Mouse (Mus musculus) spleen, postnatal 4 days (tissue): ENCODE results near the gene Fas.

Experiments
- DNase-seq, 2 experiments: peaks; one replicate each; pipeline ENCODE4 v3.0.0; 2022; ENCODE audit warnings: low spot score in 2 of 2

The Fas gene

DNA sequence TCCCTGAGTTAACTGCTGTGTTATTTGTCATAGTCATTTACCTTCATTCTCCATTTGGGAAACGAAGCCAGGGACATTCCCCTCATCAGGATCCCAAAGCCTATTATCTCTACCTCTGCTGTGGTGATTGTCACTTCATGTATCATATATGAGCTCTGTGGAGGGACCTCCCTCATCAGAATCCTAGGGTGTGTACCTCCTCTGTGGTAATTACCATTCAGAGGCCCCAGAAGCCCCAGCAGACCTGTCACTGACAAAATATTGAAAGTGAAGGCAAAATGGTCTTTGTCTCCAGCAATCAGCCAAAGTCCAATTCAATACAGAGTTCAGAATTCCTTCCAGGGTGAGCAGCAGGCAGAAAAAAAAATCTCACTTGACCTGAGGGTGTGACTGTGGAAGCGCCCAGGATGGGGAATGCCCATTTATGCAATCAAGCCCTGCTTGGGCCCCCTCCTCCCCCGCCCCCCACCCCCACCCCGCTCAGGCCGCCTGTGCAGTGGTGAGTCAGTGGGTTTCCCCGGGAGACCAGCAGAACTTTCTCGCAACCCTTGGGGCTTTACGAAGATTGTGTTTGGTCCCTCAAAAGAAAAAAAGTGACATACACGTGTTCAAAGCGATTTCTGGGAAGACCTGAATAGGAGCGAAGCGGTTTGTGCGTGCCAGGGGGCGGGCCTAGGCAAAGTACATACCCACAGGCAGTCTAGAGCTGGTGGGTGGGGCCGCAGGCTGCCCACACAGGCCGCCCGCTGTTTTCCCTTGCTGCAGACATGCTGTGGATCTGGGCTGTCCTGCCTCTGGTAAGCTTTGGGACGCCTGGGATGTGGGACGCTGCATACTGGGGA lies at the start of gene Fas:
Gene Fas, plus strand, starts transcription at position 719 of the 842 bp plus-strand sequence.
- DNase-seq = peak; percentile 52 to 78

DNA sequence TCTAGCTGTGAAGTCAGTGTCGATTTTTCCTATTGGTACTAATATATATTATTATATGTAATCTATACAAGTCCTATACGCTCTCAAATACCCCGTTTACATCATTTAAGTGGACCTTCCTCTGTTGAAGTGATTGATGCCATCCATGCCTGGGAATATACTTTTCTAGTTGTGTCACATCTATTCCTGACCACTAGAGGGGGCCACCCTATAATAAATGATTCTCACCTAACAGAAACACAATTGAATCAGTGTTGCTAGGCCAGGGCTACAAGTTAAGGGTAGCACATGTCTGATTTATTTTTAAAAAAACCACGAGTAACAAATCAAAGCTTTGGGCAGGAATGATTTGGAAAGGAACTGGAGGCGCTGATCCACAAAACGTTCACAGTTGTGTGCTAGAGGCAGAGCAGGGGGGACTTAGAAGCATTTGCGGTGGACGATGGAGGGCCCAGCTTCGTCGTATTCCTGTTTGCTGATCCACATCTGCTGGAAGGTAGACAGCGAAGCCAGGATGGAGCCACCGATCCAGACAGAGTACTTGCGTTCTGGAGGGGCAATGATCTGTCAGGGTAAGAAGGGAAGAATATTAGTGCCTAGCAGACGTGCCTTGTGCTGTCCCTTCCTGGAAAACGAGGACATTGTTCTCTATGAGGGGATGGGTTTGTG lies 49.1 kb upstream of the Fas start:
- no peak for DNase-seq

DNA sequence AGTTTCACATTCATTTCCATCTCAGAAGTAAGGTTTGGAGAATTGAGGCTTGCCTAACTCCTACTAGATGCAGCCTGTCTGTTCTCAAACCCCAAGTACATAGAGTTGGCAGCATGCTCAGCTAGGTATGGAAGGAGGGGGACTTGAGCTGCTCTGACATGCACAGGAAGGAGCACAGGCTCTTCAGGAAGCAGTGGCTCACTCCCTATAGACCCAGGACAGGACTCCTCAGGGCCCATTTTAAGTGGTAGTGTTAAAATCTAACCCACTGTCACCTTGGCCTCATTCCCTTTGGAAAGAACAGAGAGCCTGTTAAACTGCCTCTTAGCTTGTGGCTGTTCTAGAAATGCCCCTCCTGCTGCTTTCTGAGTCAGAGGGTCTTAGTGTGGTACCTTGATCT lies 47.5 kb upstream of the Fas start:
- no peak for DNase-seq

DNA sequence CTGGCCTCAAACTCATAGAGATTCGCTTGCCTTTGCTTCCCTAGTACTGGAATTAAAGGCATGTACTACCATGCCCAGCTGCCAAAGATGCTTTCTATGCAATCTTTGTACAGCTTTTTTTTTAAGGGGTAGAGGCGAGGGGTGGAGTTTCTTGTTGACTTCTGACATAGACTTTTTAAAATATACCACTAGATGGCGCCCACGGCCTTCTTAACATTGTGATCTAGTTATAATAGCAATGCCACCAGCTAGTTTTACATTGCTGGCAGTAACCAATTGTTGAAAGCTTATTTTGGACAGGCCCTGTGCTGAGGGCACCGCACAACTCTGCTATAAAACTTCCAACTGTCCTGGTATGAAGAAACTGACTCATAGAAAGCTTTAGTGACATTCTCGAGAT lies 46.4 kb upstream of the Fas start:
- DNase-seq = peak in 1 of 2 experiments; percentile 45

DNA sequence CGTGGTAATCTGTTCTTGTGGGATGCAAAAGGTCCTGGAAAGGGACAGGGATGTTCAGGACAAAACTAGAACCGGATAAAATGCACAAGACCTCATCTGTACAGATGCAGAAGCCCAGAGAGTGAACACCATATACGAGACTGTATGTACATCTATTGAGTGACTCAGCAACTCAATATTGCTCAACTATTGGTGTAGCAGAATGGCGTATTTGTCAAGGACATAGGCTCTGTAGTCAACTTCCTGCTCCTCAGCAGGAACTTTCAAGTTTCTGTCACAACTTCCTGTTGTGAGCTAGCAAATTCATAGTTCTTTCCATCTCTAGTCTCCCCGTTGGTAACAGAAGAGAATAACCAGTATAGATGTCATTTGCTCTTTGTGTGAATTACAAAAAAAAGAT lies 41.9 kb upstream of the Fas start:
- DNase-seq = no peak

DNA sequence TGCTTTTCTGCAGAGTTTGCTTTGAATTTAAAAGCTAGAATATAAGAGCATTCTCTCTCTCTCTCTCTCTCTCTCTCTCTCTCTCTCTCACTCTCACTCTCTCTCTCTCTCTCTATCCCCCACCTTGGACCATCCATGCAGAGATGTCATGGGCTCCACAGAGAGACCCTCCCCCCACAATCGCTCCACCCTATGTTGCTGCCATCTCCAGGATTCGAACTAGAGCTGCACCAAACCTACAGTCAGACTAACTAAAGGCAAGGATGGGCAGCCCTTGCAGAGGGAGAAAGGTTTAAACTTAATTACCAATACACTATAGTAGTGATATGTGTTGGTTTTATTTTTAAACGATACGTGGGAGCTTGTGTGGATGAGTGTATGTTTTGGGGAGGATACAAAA lies 39.8 kb upstream of the Fas start:
- no peak for DNase-seq

DNA sequence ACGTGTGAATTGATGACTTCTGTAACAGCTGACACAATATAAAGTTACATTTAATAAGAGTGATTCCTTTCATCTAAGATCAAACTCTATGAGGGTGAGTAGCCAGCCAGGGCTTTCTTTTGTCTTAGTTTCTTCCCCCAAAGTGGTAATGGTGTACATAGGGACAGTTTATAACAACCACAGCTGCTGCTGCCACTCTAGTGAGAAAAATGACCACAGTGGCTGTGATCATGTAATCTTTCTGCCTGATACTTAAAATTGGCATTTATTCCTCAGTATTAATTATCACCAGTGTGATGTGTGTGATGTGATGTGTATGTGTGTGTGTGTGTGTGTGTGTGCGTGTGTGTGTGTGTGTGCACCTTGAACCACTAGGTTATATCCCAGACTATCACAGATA lies 38.6 kb upstream of the Fas start:
- no peak for DNase-seq

- no peak for DNase-seq
These were observed 38.0 kb upstream of the Fas start for GRCm38 (mm10) chr19:34252450-34252849.

DNA sequence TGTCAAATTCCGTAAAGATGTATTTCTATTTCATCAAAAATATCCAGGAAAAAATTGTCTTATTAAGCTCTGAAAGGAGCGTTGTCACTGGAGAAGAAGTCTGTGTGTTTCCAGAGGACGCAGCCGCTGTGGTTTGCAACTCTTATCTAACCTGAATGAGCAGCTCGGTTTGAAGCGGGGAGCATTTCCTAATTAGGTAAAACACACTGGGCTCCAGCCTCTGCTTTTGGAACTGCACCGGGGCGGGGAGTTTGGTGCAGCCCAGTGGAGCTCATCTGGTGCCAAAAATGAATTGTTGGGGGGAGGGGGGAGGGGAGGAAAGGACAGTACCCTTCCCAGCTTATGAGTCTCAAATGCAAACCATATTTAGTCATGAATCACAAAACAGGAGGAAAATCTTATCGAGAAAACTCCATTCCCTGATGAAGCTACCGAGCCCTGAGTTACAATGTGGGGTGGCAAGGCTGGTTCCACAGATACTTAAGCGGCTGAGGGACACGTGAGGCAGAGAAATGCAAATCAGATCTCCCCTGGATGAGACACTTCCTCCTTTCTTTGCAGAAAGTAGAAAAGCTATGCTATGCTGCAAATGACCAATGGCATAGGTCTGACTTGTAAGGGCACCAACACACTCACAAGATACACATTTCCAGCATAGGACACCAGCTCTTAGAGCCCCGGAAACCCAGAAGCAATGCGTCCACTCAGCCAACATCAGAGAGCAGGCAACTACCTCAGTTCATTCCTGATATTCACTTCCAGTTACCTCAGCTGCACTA lies 36.2 kb upstream of the Fas start:
- DNase-seq = peak in 1 of 2 experiments; percentile 33

GRCm38 (mm10) chr19:34254880-34255681 lies 35.4 kb upstream of the Fas start, which contains the start of gene Acta2:
Gene Acta2, minus strand, starts transcription at chr19:34255590.
- DNase-seq = peak in 1 of 2 experiments; percentile 56

DNA sequence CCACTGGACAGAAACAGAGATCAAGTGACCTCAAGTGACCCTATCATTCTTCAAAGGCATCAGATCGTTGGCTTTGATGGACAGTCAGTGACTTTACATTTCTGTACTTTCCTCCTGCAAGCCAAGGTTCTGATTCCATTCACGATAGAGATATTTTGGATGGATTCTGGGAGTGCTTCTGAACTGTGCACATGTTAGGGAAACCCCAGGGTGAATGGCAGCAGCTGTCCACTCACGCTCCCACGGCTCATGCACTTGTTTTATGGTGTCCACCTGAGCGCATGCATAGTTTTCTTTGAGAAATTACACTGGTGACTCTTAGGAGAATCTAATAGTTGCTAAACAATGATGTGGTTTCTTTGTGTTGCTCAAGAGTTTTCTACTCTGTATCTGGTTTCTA lies 34.3 kb upstream of the Fas start:
- peak in 1 of 2 experiments; percentile 39 for DNase-seq

- no peak for DNase-seq
These were observed 33.5 kb upstream of the Fas start for GRCm38 (mm10) chr19:34256936-34257335.

GRCm38 (mm10) chr19:34262273-34262974 lies 28.0 kb upstream of the Fas start:
- no peak for DNase-seq

DNA sequence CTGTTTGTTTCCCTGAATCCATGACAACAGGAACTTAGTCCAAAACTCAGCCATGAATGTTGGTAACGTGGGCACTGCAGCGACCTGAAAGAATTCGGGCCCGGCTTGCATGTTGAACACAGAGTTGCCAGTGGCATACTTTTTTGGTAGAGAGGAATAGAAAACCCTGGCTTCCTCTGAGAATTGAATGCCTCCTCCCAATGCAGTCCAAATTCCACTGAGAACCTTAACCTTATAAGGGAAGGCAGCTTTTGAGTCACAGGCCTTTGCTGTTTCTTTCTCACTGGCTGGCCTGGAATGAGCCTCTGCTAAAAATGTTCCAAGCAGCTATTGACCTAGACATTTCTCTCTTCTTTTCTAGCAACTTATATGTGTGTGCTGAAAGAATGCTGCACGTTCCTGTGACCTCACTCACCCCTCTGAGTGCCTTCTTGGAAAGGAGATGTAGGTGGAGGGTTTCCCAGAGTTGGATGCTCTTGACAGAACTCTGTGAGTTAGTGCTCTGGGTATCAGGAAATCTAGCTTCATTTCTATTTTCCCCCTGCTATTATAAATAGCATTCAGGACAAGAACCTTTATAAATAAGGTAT lies 24.8 kb upstream of the Fas start:
- DNase-seq = no peak

DNA sequence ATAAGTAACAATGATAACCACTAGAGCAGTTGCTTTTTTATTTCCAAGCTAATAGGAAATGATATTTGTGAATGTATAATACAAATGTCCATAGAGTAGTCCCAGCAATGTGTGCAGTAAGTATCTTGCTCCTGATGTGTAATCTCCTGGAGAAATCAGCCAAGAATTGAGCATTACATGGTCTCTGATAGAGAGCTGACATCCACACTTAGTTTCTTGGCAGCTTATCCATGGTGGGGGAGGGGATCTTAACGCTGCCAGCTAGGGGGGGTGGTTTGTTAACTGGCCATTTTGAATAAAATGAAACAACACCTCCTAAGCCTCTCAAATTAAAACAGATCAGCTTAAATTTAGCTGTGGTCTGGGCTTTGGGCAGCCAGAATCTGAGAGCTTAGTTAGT lies 21.5 kb upstream of the Fas start:
- no peak for DNase-seq

DNA sequence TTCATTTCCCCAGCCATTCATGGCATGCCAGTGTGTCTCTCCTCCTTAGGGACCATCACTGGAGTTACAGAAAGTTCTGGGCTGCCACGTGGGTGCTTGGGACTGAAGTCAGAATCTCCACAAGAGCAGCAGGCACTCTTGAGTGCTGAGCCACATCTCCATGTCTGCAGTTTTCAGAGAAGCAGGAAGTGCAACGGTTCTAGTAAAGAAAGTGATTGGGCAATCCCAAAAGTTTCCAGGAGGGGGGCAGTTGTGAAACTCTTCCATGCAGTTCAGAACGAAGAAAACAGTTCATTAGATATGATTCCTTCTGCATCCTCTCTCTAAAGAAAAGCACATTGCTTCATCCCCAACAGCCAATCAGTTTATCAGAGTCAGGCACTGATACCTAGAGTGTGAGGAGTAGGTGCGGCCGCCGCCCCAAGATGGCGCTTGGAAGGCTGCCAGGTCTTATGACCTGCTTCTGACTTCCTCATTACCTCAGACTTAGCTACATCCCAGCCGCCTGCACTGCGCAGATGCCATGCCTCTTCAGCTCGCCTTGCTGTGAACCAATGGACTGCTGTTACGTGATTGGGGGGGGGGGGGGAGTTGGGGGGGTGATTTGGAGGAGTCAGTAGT lies 20.2 kb upstream of the Fas start:
- peak; percentile 40 to 73 for DNase-seq

- no peak for DNase-seq
These were observed 19.5 kb upstream of the Fas start for GRCm38 (mm10) chr19:34270824-34271464.

DNA sequence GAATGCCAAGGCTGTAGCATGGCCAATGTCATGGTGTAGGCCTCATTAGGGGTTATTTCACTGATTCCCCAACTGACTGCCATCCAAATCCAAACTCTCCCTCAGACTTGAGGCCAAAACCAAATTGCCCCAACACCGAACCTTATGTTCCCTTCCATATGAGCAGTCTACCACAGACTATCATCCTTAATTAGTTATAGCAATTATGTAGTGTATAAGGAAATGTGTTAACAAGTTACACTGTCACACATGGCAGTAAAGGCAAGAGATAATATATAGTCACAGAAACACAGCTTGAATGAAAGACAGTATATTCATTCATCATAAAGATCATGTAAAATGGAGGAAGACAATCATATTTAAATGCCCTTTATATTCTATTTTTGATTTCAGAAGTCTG lies 17.4 kb upstream of the Fas start:
- DNase-seq = no peak

GRCm38 (mm10) chr19:34278078-34278477 lies 12.4 kb upstream of the Fas start:
- DNase-seq = no peak

GRCm38 (mm10) chr19:34283614-34284013 lies 6.9 kb upstream of the Fas start:
- no peak for DNase-seq
